ENCODE assay signal across 12 mouse cellular contexts in the genomic region with DNA sequence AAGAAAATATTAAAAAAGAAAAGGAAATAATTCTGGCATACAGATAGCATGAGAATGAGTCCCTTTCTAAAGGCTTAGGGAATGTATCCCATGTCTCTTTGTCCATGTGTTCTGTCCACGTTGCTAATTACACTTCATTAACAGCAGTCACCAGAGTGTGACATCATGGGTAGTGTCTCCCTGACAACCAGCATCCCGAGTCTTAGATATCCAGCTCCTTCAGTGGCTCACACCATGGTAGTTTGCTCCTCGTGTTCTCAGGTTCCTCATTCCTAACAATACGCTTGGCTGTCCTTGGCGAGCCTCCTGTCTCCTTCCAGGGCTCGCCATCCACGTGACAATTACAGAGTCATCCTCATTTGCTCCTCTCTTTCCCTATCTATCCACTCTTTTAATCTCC.
DNase-seq lines count a peak whose midpoint lies in the region; ATAC-seq lines count a peak whose summit lies in the region.
"Had no signal": no experiment of that assay in that cellular context is flagged by ENCODE, and none has a peak within 500 bp of the region (broad histone marks: within the 10 kb centered on the region; RNA-seq: fewer than 3 reads in every experiment).

No protein-coding gene starts in this region.

- intact Hi-C loops in left cerebral cortex, postnatal 4 days (cut with DNase I) = no loop called here
- intact Hi-C loops in left cerebral cortex, postnatal 36 days (cut with DNase I) = no loop called here

- peak; percentile 68 for ATAC-seq in hindbrain, embryonic 15.5 days (ENCODE audit: low FRiP score, low read depth)
- peak; percentile 83 for ATAC-seq in neural tube, embryonic 13.5 days (ENCODE audit: low read depth)

- H3K9me3 ChIP-seq in hindbrain, embryonic 15.5 days = no peaks in the 10 kb centered on the region
- H3K9me3 ChIP-seq in neural tube, embryonic 13.5 days = no peaks in the 10 kb centered on the region
- H3K9me3 ChIP-seq: limb, embryonic 10.5 days; liver, embryonic 15.5 days had no signal

- H3K27me3 ChIP-seq in hindbrain, embryonic 15.5 days = peaks cover 6% of the 10 kb centered on the region; the same call in 1 of the 2 replicates
- H3K27me3 ChIP-seq in neural tube, embryonic 13.5 days = no peaks in the 10 kb centered on the region; the same call in 1 of the 2 replicates
- H3K27me3 ChIP-seq: liver, embryonic 15.5 days; megakaryocyte, embryonic 14.5 days had no signal

- 23% methylated on average over 7 of the region's 7 CpGs for WGBS in hindbrain, embryonic 15.5 days
- WGBS in neural tube, embryonic 13.5 days = 22% methylated on average over 7 of the region's 7 CpGs

- DNase-seq in cerebellum, postnatal 10 days = peak; percentile 22 to 31
- no peak for DNase-seq in cerebellum, postnatal 4 days (ENCODE audit: low spot score in 2 of 2)
- DNase-seq in left cerebral cortex, postnatal 4 days = peak; percentile 11
- DNase-seq in left cerebral cortex, postnatal 36 days (ENCODE audit: low spot score in 2 of 2) = no peak
- DNase-seq in adrenal gland, adult 18-20 months (ENCODE audit: low spot score in 2 of 2) = no peak
- DNase-seq in urinary bladder, postnatal 10 days (ENCODE audit: low spot score) = no peak
- DNase-seq: thymus, adult 2 months had no signal

- no peak overlapping the region for H3K4me3 ChIP-seq in hindbrain, embryonic 15.5 days
- H3K4me3 ChIP-seq in neural tube, embryonic 13.5 days = no peak overlapping the region
- H3K4me3 ChIP-seq: limb, embryonic 10.5 days; liver, embryonic 15.5 days; megakaryocyte, embryonic 14.5 days had no signal

- peaks cover 7% of the 10 kb centered on the region; the same call in 1 of the 2 replicates for H3K4me1 ChIP-seq in hindbrain, embryonic 15.5 days (replicated peaks)
- peaks cover 23% of the 10 kb centered on the region for H3K4me1 ChIP-seq in neural tube, embryonic 13.5 days (replicated peaks)
- H3K4me1 ChIP-seq: liver, embryonic 15.5 days; megakaryocyte, embryonic 14.5 days had no signal

- H3K36me3 ChIP-seq in hindbrain, embryonic 15.5 days = no peaks in the 10 kb centered on the region
- no peaks in the 10 kb centered on the region for H3K36me3 ChIP-seq in neural tube, embryonic 13.5 days
- H3K36me3 ChIP-seq: limb, embryonic 10.5 days; liver, embryonic 15.5 days had no signal

- no peak overlapping the region for H3K9ac ChIP-seq in hindbrain, embryonic 15.5 days
- no peak overlapping the region for H3K9ac ChIP-seq in neural tube, embryonic 13.5 days
- H3K9ac ChIP-seq: liver, embryonic 15.5 days had no signal

- peak overlapping the region; percentile 35; the same call in 1 of the 2 replicates for H3K4me2 ChIP-seq in hindbrain, embryonic 15.5 days
- H3K4me2 ChIP-seq in neural tube, embryonic 13.5 days = no peak overlapping the region
- H3K4me2 ChIP-seq: liver, embryonic 15.5 days had no signal

- H3K27ac ChIP-seq in hindbrain, embryonic 15.5 days (replicated peaks) = no peak overlapping the region
- H3K27ac ChIP-seq in neural tube, embryonic 13.5 days (replicated peaks) = no peak overlapping the region
- H3K27ac ChIP-seq: limb, embryonic 10.5 days; liver, embryonic 15.5 days had no signal

Comparison
In these comparisons a context has a peak if more than half of its experiments do, and no peak if none do; other contexts are left out.
1. DNase-seq: peak in cerebellum, postnatal 10 days (2 of 2) and left cerebral cortex, postnatal 4 days (single experiment); none in cerebellum, postnatal 4 days (0 of 2), left cerebral cortex, postnatal 36 days (0 of 2), adrenal gland, adult 18-20 months (0 of 2) and urinary bladder, postnatal 10 days (single experiment).